9 mouse cellular contexts compared by ENCODE assay signal in the genomic region with DNA sequence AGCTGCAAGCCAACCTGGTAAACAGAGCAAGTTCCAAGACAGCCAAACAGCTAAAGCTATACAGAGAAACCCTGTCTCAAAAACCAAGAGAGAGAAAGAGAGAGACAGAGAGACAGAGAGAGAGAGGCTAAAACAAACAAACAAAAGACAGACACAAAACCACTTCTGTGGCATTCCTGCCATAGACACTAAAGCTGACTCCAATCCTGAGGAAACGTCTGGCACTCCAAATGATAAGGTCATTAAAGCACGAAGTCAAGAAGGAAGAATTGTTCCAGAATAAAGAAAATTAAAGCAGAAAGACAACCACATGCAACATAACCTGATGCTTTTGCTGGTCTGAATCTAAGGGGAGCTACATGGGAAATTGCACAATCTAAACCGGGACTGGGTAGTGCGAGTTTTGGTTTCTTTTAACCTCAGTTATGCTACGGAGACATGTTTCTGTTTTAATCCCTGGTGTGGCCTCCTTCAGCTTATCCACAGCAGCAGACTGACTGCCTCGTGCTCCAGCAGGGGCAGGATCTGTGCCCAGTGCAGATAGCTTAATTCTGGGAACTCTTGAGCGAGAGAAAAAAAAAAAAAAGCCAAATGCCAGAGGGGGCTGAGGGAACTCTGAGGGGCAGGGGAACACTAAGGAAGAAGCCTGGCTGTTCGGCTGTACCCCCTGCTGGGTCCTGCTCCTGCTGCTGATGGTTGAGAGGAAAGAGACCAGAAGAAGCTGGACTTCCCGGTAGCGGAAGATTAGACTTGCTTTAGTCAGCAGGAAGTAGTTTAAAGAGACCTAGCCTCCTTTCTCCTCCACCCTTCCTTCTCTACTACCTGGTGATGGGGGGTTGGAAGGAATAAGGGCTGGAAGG. TPM values are rescaled to one million over a fixed set of nuclear protein-coding genes. Genes with fewer than 3 reads are reported as not detected.
DNase-seq lines count a peak whose midpoint lies in the region; ATAC-seq and TF ChIP-seq lines count a peak whose summit lies in the region.
"Had no signal": no experiment of that assay in that cellular context is flagged by ENCODE, and none has a peak within 500 bp of the region (broad histone marks: within the 10 kb centered on the region; RNA-seq: fewer than 3 reads in every experiment).

No protein-coding gene starts in this region.

- peak overlapping the region; percentile 82 for H3K27ac ChIP-seq in heart, adult 2 months
- H3K27ac ChIP-seq in liver, embryonic 11.5 days (ENCODE audit: low read depth, low read length), result peak overlapping the region; percentile 94
- H3K27ac ChIP-seq: kidney, postnatal 0 days had no signal

- peaks cover 8% of the 10 kb centered on the region for H3K36me3 ChIP-seq in heart, adult 2 months (ENCODE audit: control insufficient read depth, insufficient read depth, low read length)
- peaks cover 67% of the 10 kb centered on the region for H3K36me3 ChIP-seq in G1E (replicated peaks)
- H3K36me3 ChIP-seq in liver, embryonic 11.5 days (ENCODE audit: control insufficient read depth, insufficient read depth, low read length), result no peaks in the 10 kb centered on the region

- no peaks in the 10 kb centered on the region for H3K27me3 ChIP-seq in heart, adult 2 months (ENCODE audit: control insufficient read depth, insufficient read depth, low read length)
- no peaks in the 10 kb centered on the region for H3K27me3 ChIP-seq in G1E (ENCODE audit: insufficient read depth, low read length)
- no peaks in the 10 kb centered on the region for H3K27me3 ChIP-seq in liver, embryonic 11.5 days (replicated peaks; ENCODE audit: control insufficient read depth, insufficient read depth, low read length)

- peaks cover 3% of the 10 kb centered on the region for H3K79me2 ChIP-seq in heart, adult 2 months (replicated peaks; ENCODE audit: control insufficient read depth, insufficient read depth, low read length)

- 0 out of 2 replicates have a peak overlapping the region, but pooled peaks have one; percentile 10 for H3K4me3 ChIP-seq in heart, adult 2 months
- H3K4me3 ChIP-seq in G1E (ENCODE audit: low read depth, low read length), result peak overlapping the region; percentile 45; the same call in 1 of the 2 replicates
- H3K4me3 ChIP-seq in liver, embryonic 11.5 days (ENCODE audit: low read depth, low read length), result peak overlapping the region; percentile 29

- ATAC-seq in G1E (ENCODE audit: extremely low read depth, insufficient number of reproducible peaks, low FRiP score, poor library complexity, severe bottlenecking), result peak; percentile 90
- ATAC-seq in erythroid progenitor cell, adult 5-6 weeks (replicated peaks; ENCODE audit: low FRiP score, poor library complexity, severe bottlenecking), result peak; percentile 42; the same call in 1 of the 2 replicates
- peak; percentile 93 for ATAC-seq in liver, embryonic 11.5 days (replicated peaks; ENCODE audit: low FRiP score)

- intact Hi-C loops in heart, adult 2 months (cut with DNase I), result no loop called here

- H3K4me1 ChIP-seq in heart, adult 2 months (ENCODE audit: control insufficient read depth, insufficient read depth, low read length), result peaks cover 4% of the 10 kb centered on the region
- H3K4me1 ChIP-seq in G1E (ENCODE audit: insufficient read depth, low read depth, low read length), result peaks cover 28% of the 10 kb centered on the region
- peaks cover 22% of the 10 kb centered on the region for H3K4me1 ChIP-seq in liver, embryonic 11.5 days (replicated peaks; ENCODE audit: control insufficient read depth, insufficient read depth, low read length)

- H3K9me3 ChIP-seq in G1E (replicated peaks), result no peaks in the 10 kb centered on the region
- H3K9me3 ChIP-seq in liver, embryonic 11.5 days (ENCODE audit: control insufficient read depth, low read length), result no peaks in the 10 kb centered on the region

- WGBS in heart, adult 2 months, result 22% methylated on average over 10 of the region's 10 CpGs
- 17% methylated on average over 10 of the region's 10 CpGs for WGBS in liver, embryonic 11.5 days

- H3K4me2 ChIP-seq in liver, embryonic 11.5 days, result peak overlapping the region; percentile 65

- TF ChIP-seq EP300 in heart, adult 2 months (IDR thresholded peaks at IDR 0.05; ENCODE audit: insufficient read depth, low read depth, low read length), result peak; percentile 71; the same call in 1 of the 2 replicates

- peak in 1 of 2 experiments; percentile 54 for DNase-seq in heart, adult 2 months
- no peak for DNase-seq in heart, adult 8-10 months (ENCODE audit: low spot score)
- peak; percentile 34 for DNase-seq in G1E (ENCODE audit: low spot score)
- DNase-seq in liver, embryonic 11.5 days (ENCODE audit: low spot score), result peak; percentile 67
- no peak for DNase-seq in adrenal gland, postnatal 4 days (ENCODE audit: low spot score in 2 of 2)
- no peak for DNase-seq in ovary, postnatal 36 days (ENCODE audit: low spot score)
- no peak for DNase-seq in thymus, postnatal 0 days (ENCODE audit: low spot score)

- peak overlapping the region; percentile 24; the same call in 1 of the 2 replicates for H3K9ac ChIP-seq in heart, adult 2 months (ENCODE audit: low read depth, low read length)
- H3K9ac ChIP-seq in liver, embryonic 11.5 days (ENCODE audit: low read depth, low read length), result peak overlapping the region; percentile 49

- no peak for TF ChIP-seq POLR2A in heart, adult 2 months (IDR thresholded peaks at IDR 0.05; ENCODE audit: insufficient read depth, low read depth, low read length)

- TF ChIP-seq CTCF in heart, adult 2 months (IDR thresholded peaks at IDR 0.05), result no peak
- no peak for TF ChIP-seq CTCF in G1E (IDR thresholded peaks at IDR 0.05; ENCODE audit: low read depth, low read length)

RNA-seq across cellular contexts. Expression of gene Atf6, which starts 21.9 kb away (rescaled TPM):
- 10 to 100 TPM; 62.6 to 82.3 TPM for total RNA-seq in heart, adult 2 months (2021)
- polyA plus RNA-seq in heart, adult 2 months (2012; rRNA removed), result 22.0 and 44.5 TPM in 2 replicates
- total RNA-seq in heart, adult 8-10 months (2022), result 10 to 100 TPM; 70.6 to 81.4 (median 76.4) TPM
- 44.0 and 44.6 TPM in 2 replicates for total RNA-seq in G1E (2014; fragmentation: Nextera tagmentation)
- 22.5 and 22.7 TPM in 2 replicates for total RNA-seq in G1E (2017)
- polyA plus RNA-seq in G1E (2012), result 1.7 and 2.1 TPM in 2 replicates
- total RNA-seq in erythroid progenitor cell, adult 5-6 weeks (2015; ENCODE audit: low replicate concordance), result 23.1 and 26.4 TPM in 2 replicates
- total RNA-seq in erythroid progenitor cell, adult 5-6 weeks (2017; ENCODE audit: low replicate concordance), result 27.2 and 29.6 TPM in 2 replicates
- polyA plus RNA-seq in liver, embryonic 11.5 days (2014; fragmentation: Nextera tagmentation; extraction: Ambion mirVana), result 11.5 and 12.4 TPM in 2 replicates
- total RNA-seq in adrenal gland, postnatal 4 days (2021), result 10 to 100 TPM; 28.1 to 30.4 TPM
- polyA plus RNA-seq in thymus, postnatal 0 days (2015; fragmentation: Nextera tagmentation; extraction: Ambion mirVana), result 5.9 and 6.1 TPM in 2 replicates

RNA-seq across cellular contexts. Expression of gene Gm26620, which starts 39.2 kb away (rescaled TPM):
- total RNA-seq in heart, adult 2 months (2021), result under 1 TPM in 1 of 2 experiments, not detected in 1; 0.52 TPM
- polyA plus RNA-seq in heart, adult 2 months (2012; rRNA removed), result 0.53 and 0.61 TPM in 2 replicates
- total RNA-seq in heart, adult 8-10 months (2022), result under 1 TPM in 3 of 4 experiments, not detected in 1; 0.44 to 0.68 (median 0.57) TPM
- total RNA-seq in G1E (2014; fragmentation: Nextera tagmentation) (1.1 and 1.3 TPM in 2 replicates), G1E (2017) (0.41 and 0.76 TPM in 2 replicates)
- polyA plus RNA-seq in G1E (2012), result 0.90 and 0.91 TPM in 2 replicates
- total RNA-seq in erythroid progenitor cell, adult 5-6 weeks (2015; ENCODE audit: low replicate concordance), result not detected in 2 replicates
- total RNA-seq in erythroid progenitor cell, adult 5-6 weeks (2017; ENCODE audit: low replicate concordance), result not detected in 2 replicates
- 0.62 TPM in 1 of 2 replicates, not detected in the other for polyA plus RNA-seq in liver, embryonic 11.5 days (2014; fragmentation: Nextera tagmentation; extraction: Ambion mirVana)
- 1 to 10 TPM; 1.1 to 1.7 TPM for total RNA-seq in adrenal gland, postnatal 4 days (2021)
- polyA plus RNA-seq in thymus, postnatal 0 days (2015; fragmentation: Nextera tagmentation; extraction: Ambion mirVana), result 0.34 and 0.45 TPM in 2 replicates

RNA-seq across cellular contexts. Expression of gene Dusp12, which starts 39.7 kb away (rescaled TPM):
- 1 to 10 TPM; 6.8 to 7.0 TPM for total RNA-seq in heart, adult 2 months (2021)
- polyA plus RNA-seq in heart, adult 2 months (2012; rRNA removed), result 6.7 and 10.3 TPM in 2 replicates
- 1 to 10 TPM; 7.6 to 8.9 (median 8.3) TPM for total RNA-seq in heart, adult 8-10 months (2022)
- 13.2 and 13.9 TPM in 2 replicates for total RNA-seq in G1E (2014; fragmentation: Nextera tagmentation)
- total RNA-seq in G1E (2017), result 10.0 TPM in 2 replicates
- 14.0 and 14.4 TPM in 2 replicates for polyA plus RNA-seq in G1E (2012)
- total RNA-seq in erythroid progenitor cell, adult 5-6 weeks (2015; ENCODE audit: low replicate concordance), result 2.2 and 5.4 TPM in 2 replicates
- total RNA-seq in erythroid progenitor cell, adult 5-6 weeks (2017; ENCODE audit: low replicate concordance), result not detected in 2 replicates
- polyA plus RNA-seq in liver, embryonic 11.5 days (2014; fragmentation: Nextera tagmentation; extraction: Ambion mirVana), result 34.8 and 36.7 TPM in 2 replicates
- total RNA-seq in adrenal gland, postnatal 4 days (2021), result 10 to 100 TPM; 24.1 to 26.4 TPM
- 30.0 and 30.5 TPM in 2 replicates for polyA plus RNA-seq in thymus, postnatal 0 days (2015; fragmentation: Nextera tagmentation; extraction: Ambion mirVana)

Comparison
In these comparisons a context has a peak if more than half of its experiments do, and no peak if none do; other contexts are left out.
1. DNase-seq: peak in G1E (single experiment) and liver, embryonic 11.5 days (single experiment); none in heart, adult 8-10 months (single experiment), adrenal gland, postnatal 4 days (0 of 2), ovary, postnatal 36 days (single experiment) and thymus, postnatal 0 days (single experiment).
2. ATAC-seq: peak in every context shown above with its lines; median percentile 93 in liver, embryonic 11.5 days; 90 in G1E; 42 in erythroid progenitor cell, adult 5-6 weeks.
3. Peak in every context shown above with its lines, with median percentiles within 50 percentile points of each other: H3K4me3 ChIP-seq.